Mouse (Mus musculus) CH12.LX (cell line): Measurements from ENCODE around the gene Ccdc115. TPM values are rescaled to one million over a fixed set of nuclear protein-coding genes. Genes with fewer than 3 reads are reported as not detected.
"Not testable (repeated sequence)": the region's sequence is repeated elsewhere in the genome, so short reads cannot be mapped to it uniquely, and the experiment has no call there.

Source experiments
- DNase-seq: peaks from one replicate; pipeline ENCODE4 v3.0.0-alpha.2; 2013; ENCODE audit errors: extremely low read depth
- H3K27ac ChIP-seq: 2 replicates; pipeline ENCODE4 v1.5.1; 2012; ENCODE audit warnings: low read depth, mild to moderate bottlenecking, control low read depth, moderate library complexity; ENCODE audit not compliant: insufficient read depth
- H3K27me3 ChIP-seq: replicated peaks from 2 replicates; pipeline ENCODE3; 2012; ENCODE audit warnings: inconsistent platforms
- H3K36me3 ChIP-seq, 2 experiments: replicated peaks in 1 of 2; 2 replicates each; pipeline versions ENCODE3 to v1.6.1; 2012; ENCODE audit warnings: inconsistent platforms in 1 of 2, low read length in 1 of 2, mild to moderate bottlenecking in 1 of 2, mixed read lengths in 1 of 2, moderate library complexity in 1 of 2; ENCODE audit not compliant: control insufficient read depth in 1 of 2, insufficient read depth in 1 of 2
- H3K4me1 ChIP-seq, 2 experiments: 2 replicates each; pipeline ENCODE4 v1.6.1; 2012; ENCODE audit warnings: inconsistent platforms in 1 of 2, moderate library complexity in 1 of 2; ENCODE audit not compliant: insufficient read depth in 2 of 2, control insufficient read depth in 1 of 2
- H3K4me2 ChIP-seq: 2 replicates; pipeline ENCODE4 v1.6.1; 2012; ENCODE audit warnings: low read depth, mild to moderate bottlenecking, control low read depth; ENCODE audit not compliant: poor library complexity, insufficient read depth, severe bottlenecking
- H3K4me3 ChIP-seq, 3 experiments: fragments of 150-350 bp in 1 of 3; sonication (generic) in 1 of 3; replicated peaks in 1 of 3; 2 replicates each; pipeline versions ENCODE3 to v1.5.1; 2011 to 2012; ENCODE audit warnings: low read depth in 2 of 3, low read length in 2 of 3, mild to moderate bottlenecking in 2 of 3, moderate library complexity in 2 of 3, control low read depth in 1 of 3, improper control_type of control experiment in 1 of 3, inconsistent platforms in 1 of 3, mixed read lengths in 1 of 3; ENCODE audit not compliant: poor library complexity in 1 of 3
- H3K79me2 ChIP-seq: replicated peaks from 2 replicates; pipeline ENCODE4 v1.6.1; 2012; ENCODE audit warnings: mild to moderate bottlenecking, moderate library complexity; ENCODE audit not compliant: control insufficient read depth, poor library complexity, insufficient read depth, severe bottlenecking; ENCODE audit errors: extremely low read depth
- H3K9ac ChIP-seq: 2 replicates; pipeline ENCODE4 v1.6.1; 2012; ENCODE audit warnings: low read depth, mild to moderate bottlenecking, control low read depth, moderate library complexity; ENCODE audit not compliant: insufficient read depth
- H3K9me3 ChIP-seq: replicated peaks from 2 replicates; pipeline ENCODE3; 2012; ENCODE audit warnings: low read length, inconsistent platforms, mixed read lengths
- CHD1 ChIP-seq: IDR thresholded peaks from 2 replicates; pipeline ENCODE4 v1.6.1; 2012; ENCODE audit warnings: low read depth, low read length, improper control_type of control experiment, inconsistent platforms
- CHD2 ChIP-seq: IDR thresholded peaks from 2 replicates; pipeline ENCODE4 v1.6.1; 2011; ENCODE audit warnings: low read length, improper control_type of control experiment
- CTCF ChIP-seq, 2 experiments: IDR thresholded peaks in 1 of 2; conservative IDR thresholded peaks in 1 of 2; 2 replicates each; pipeline ENCODE4 v1.5.1; 2011 to 2012; ENCODE audit warnings: low read depth in 2 of 2, low read length in 2 of 2, improper control_type of control experiment in 1 of 2, inconsistent platforms in 1 of 2, mild to moderate bottlenecking in 1 of 2, moderate library complexity in 1 of 2
- ELF1 ChIP-seq: IDR thresholded peaks from 2 replicates; pipeline ENCODE4 v1.6.1; 2014; ENCODE audit warnings: low read depth, mild to moderate bottlenecking, inconsistent platforms, low read length, improper control_type of control experiment
- KAT2A ChIP-seq: IDR thresholded peaks from 2 replicates; pipeline ENCODE4 v1.6.1; 2012; ENCODE audit warnings: low read length, improper control_type of control experiment, inconsistent platforms; ENCODE audit not compliant: insufficient replicate concordance
- MAX ChIP-seq: IDR thresholded peaks from 2 replicates; pipeline ENCODE4 v1.6.1; 2011; ENCODE audit warnings: low read length, improper control_type of control experiment
- MAZ ChIP-seq: IDR thresholded peaks from 2 replicates; pipeline ENCODE4 v1.6.1; 2012; ENCODE audit warnings: low read depth, mild to moderate bottlenecking, inconsistent platforms, low read length, improper control_type of control experiment, moderate library complexity
- MEF2A ChIP-seq: IDR thresholded peaks from 2 replicates; pipeline ENCODE4 v1.6.1; 2014; ENCODE audit warnings: low read depth, mild to moderate bottlenecking, inconsistent platforms, low read length, improper control_type of control experiment, borderline replicate concordance
- MXI1 ChIP-seq: IDR thresholded peaks from 2 replicates; pipeline ENCODE4 v1.6.1; 2011; ENCODE audit warnings: mild to moderate bottlenecking, low read depth, low read length, improper control_type of control experiment
- MYC ChIP-seq: IDR thresholded peaks from 2 replicates; pipeline ENCODE4 v1.6.1; 2011; ENCODE audit warnings: low read depth, mild to moderate bottlenecking, improper control_type of control experiment, low read length
- POLR2A ChIP-seq: IDR thresholded peaks from 2 replicates; pipeline ENCODE4 v1.6.1; 2011; ENCODE audit warnings: low read depth, mild to moderate bottlenecking, improper control_type of control experiment, low read length
- POLR2AphosphoS2 ChIP-seq: IDR thresholded peaks from 2 replicates; pipeline ENCODE4 v1.6.1; 2011; ENCODE audit warnings: low read depth, low read length, improper control_type of control experiment
- RCOR1 ChIP-seq: conservative IDR thresholded peaks from 2 replicates; pipeline ENCODE4 v1.6.1; 2012; ENCODE audit warnings: low read depth, mild to moderate bottlenecking, inconsistent platforms, low read length, improper control_type of control experiment
- SIN3A ChIP-seq: IDR thresholded peaks from 2 replicates; pipeline ENCODE4 v1.6.1; 2012; ENCODE audit warnings: low read length, improper control_type of control experiment, inconsistent platforms
- TBP ChIP-seq: conservative IDR thresholded peaks from 2 replicates; pipeline ENCODE4 v1.6.1; 2011; ENCODE audit warnings: low read depth, low read length, improper control_type of control experiment
- UBTF ChIP-seq: IDR thresholded peaks from 2 replicates; pipeline ENCODE4 v1.6.1; 2012; ENCODE audit warnings: low read depth, mild to moderate bottlenecking, inconsistent platforms, low read length, improper control_type of control experiment, moderate library complexity
- USF1 ChIP-seq: IDR thresholded peaks from 2 replicates; pipeline ENCODE4 v1.6.1; 2014; ENCODE audit warnings: low read depth, mild to moderate bottlenecking, inconsistent platforms, low read length, improper control_type of control experiment
- ZC3H11A ChIP-seq: IDR thresholded peaks from 2 replicates; pipeline ENCODE4 v1.6.1; 2012; ENCODE audit warnings: low read depth, mild to moderate bottlenecking, inconsistent platforms, low read length, improper control_type of control experiment
- ZMIZ1 ChIP-seq: IDR thresholded peaks from 2 replicates; pipeline ENCODE4 v1.6.1; 2012; ENCODE audit warnings: low read depth, mild to moderate bottlenecking, inconsistent platforms, low read length, improper control_type of control experiment
- ZNF384 ChIP-seq: IDR thresholded peaks from 2 replicates; pipeline ENCODE4 v1.6.1; 2012; ENCODE audit warnings: low read depth, low read length, improper control_type of control experiment, inconsistent platforms
- dilution Hi-C: fragments of 300-500 bp; cut with MboI; formaldehyde crosslinking; loops from 2 replicates; pipeline ENCODE4 v1.14.3; 2020; ENCODE audit warnings: low sequenced_read_pairs; ENCODE audit not compliant: extremely low pct_unique_long_range_greater_than_20kb, extremely low pct_ligation_motif_present
- in situ Hi-C: fragments of 300-500 bp; cut with MboI; formaldehyde crosslinking; loops from 3 replicates; pipeline ENCODE4 v1.14.3; 2019; ENCODE audit warnings: low sequenced_read_pairs, low pct_ligation_motif_present, low pct_unique_long_range_greater_than_20kb, mixed read lengths
- polyA plus RNA-seq: library from polyadenylated mRNA; unstranded; fragments of >175 nt; gene quantifications from 2 replicates; pipeline ENCODE4 v1.2.1, GENCODE M21; 2012; ENCODE audit warnings: low read depth; ENCODE audit not compliant: insufficient read length
- total RNA-seq, 2 experiments: library from RNA; depleted of rRNA; stranded (reverse); fragments of 300-350 nt in 1 of 2; fragments of >200 nt in 1 of 2; gene quantifications; 2 replicates each; pipeline ENCODE4 v1.2.3; 2012 to 2014

The Ccdc115 gene
- total and polyA plus RNA-seq, 3 experiments, result 66.5 to 98.8 (median 96.3) TPM

DNA sequence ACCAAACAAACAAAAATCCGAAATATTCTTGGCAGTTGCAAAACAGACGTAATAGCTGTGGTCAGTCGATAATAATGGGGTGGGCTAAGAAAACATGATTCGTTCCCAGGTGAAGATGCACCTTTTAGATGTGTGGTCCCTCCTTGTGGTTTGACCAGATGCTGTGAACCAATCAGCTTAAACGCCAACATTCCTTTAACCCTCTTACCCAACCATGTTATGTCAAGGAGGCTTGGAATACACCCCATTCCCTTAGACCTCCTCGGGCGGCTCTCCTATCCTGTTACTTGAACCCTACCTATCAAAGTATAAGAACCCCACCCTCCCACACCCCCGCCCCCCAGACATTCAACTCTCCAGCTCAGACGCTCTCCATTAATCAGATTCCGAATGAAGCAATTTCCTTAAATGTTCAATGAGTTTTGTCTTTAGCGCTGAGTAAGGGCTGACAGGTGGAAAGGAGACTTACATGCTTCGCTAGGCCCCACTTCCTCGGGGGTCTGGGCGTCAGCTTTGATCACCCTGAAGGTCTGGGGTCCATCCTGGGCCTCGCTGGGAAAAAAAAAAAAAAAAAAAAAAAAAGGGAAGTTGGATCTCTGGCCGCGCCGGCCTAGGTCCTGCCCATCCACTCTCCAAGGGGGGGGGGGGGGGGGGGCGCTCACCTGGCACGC lies 956 bp downstream of the Ccdc115 start:
- in situ Hi-C loops, result no loop called here
- Histone ChIP-seq H3K27me3 (no peaks in the 10 kb centered on the region), H3K79me2 (peaks cover 26% of the 10 kb centered on the region), H3K4me2 (peak overlapping the region; percentile 97), H3K9ac (peak overlapping the region; percentile 91), H3K9me3 (peaks cover 3% of the 10 kb centered on the region), H3K4me1 (peaks cover 0 to 43% of the 10 kb centered on the region in 2 experiments), H3K36me3 (peaks cover 25 to 31% of the 10 kb centered on the region in 2 experiments), H3K4me3 (peak overlapping the region; percentile 82 to 97 (median 86)), H3K27ac (no peak overlapping the region)
- no peak for TF ChIP-seq ELF1
- TF ChIP-seq ZC3H11A, result no peak
- no peak for TF ChIP-seq RCOR1
- no peak for TF ChIP-seq USF1
- TF ChIP-seq ZNF384, result peak; percentile 79
- no peak for DNase-seq
- dilution Hi-C loops, result no loop called here

DNA sequence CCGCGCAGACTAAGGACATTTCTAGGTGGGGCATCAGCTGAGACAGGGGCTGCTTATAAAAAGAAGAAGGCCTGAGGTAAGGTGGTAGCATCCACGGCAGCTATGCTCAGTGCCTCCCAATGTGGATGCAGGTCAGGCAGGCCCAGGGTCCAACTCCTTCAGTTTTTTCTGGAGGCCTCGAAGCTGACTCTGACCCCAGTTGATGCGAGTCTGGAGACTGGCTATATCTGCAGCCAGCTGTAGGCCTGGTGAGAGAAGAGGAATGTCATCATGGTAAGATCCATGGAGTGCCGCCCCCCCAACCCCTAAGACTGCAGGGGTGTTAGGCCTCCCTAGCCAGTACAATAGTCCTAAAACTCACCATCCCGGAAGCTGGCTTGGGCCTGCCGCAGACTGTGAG lies 2.1 kb downstream of the Ccdc115 start:
- peaks cover 12% of the 10 kb centered on the region for H3K9me3 ChIP-seq
- H3K9ac ChIP-seq, H3K4me2 ChIP-seq, in situ Hi-C loops, dilution Hi-C loops, H3K4me3 ChIP-seq, H3K27ac ChIP-seq, DNase-seq, H3K27me3 ChIP-seq: not testable (repeated sequence)
- peaks cover 0 to 43% of the 10 kb centered on the region in 2 experiments for H3K4me1 ChIP-seq
- peaks cover 26% of the 10 kb centered on the region for H3K79me2 ChIP-seq
- H3K36me3 ChIP-seq, result peaks cover 14 to 20% of the 10 kb centered on the region in 2 experiments

DNA sequence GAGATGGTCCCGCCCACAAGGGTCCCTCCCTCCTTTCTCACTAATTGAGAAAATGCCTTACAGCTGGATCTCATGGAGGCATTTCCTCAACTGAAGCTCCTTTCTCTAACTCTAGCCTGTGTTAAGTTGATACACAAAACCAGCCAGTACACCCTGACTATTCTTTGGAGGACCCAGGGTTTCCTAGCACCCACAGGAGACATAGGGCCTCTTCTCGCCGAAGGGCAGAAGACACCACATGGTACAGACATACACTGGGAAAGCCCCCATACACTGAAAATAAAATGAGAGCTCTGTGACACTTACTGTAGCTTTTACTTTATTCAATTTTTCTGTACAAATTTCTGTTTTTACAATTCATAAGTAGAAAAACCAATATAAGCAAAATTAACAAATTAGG lies 3.1 kb downstream of the Ccdc115 start:
- in situ Hi-C loops (no loop called here), dilution Hi-C loops (no loop called here)
- no peaks in the 10 kb centered on the region for H3K27me3 ChIP-seq
- no peak overlapping the region for H3K9ac ChIP-seq
- H3K4me3 ChIP-seq, result no peak overlapping the region
- DNase-seq, result peak; percentile 43
- 0 out of 2 replicates have a peak, but pooled peaks have one; percentile 48 for TF ChIP-seq SIN3A
- no peak for TF ChIP-seq KAT2A
- TF ChIP-seq CHD1, result no peak
- 0 out of 2 replicates have a peak, but pooled peaks have one; percentile 29 for TF ChIP-seq MXI1
- TF ChIP-seq MAZ, result no peak
- TF ChIP-seq ZMIZ1, result no peak
- TF ChIP-seq UBTF, result no peak
- no peak for TF ChIP-seq ZC3H11A
- 0 out of 2 replicates have a peak, but pooled peaks have one; percentile 14 for TF ChIP-seq POLR2A
- TF ChIP-seq CHD2, result no peak
- no peak for TF ChIP-seq POLR2AphosphoS2
- no peak for TF ChIP-seq CTCF (conservative IDR thresholded peaks at IDR 0.05 in 1 of 2, IDR thresholded peaks at IDR 0.05 in 1 of 2; ENCODE audit: low read depth in 2 of 2, low read length in 2 of 2)
- peak; percentile 63 for TF ChIP-seq MYC
- TF ChIP-seq MEF2A, result no peak
- TF ChIP-seq TBP, result no peak
- TF ChIP-seq MAX, result peak; percentile 47; the same call in 1 of the 2 replicates
- TF ChIP-seq, all 38 proteins: peak for 5
- Histone ChIP-seq H3K79me2 (peaks cover 19% of the 10 kb centered on the region), H3K27ac (peak overlapping the region; percentile 67; the same call in 1 of the 2 replicates), H3K36me3 (peaks cover 10 to 11% of the 10 kb centered on the region in 2 experiments), H3K4me2 (peak overlapping the region; percentile 51; the same call in 1 of the 2 replicates), H3K9me3 (peaks cover 22% of the 10 kb centered on the region), H3K4me1 (peaks cover 0 to 36% of the 10 kb centered on the region in 2 experiments; a peak in 3 of 4 replicates)
